Mouse (Mus musculus): ENCODE measurements around the gene Zfp964. TPM values are rescaled to one million over a fixed set of nuclear protein-coding genes. Genes with fewer than 3 reads are reported as not detected.

The Zfp964 gene
- polyA plus RNA-seq, 1 experiment from 2014 or later = 1.8 TPM

Other genes starting within 250 kb of the Zfp964 start
- gene Gm9495, start 200.9 kb upstream of the Zfp964 start, polyA plus RNA-seq (2015; fragmentation: Nextera tagmentation; extraction: Ambion mirVana) = not detected in 2 replicates
- gene Gm7697, start 131.5 kb upstream of the Zfp964 start, polyA plus RNA-seq (2015; fragmentation: Nextera tagmentation; extraction: Ambion mirVana) = not detected in 2 replicates
- gene Zfp868, start 28.9 kb upstream of the Zfp964 start, polyA plus RNA-seq (2015; fragmentation: Nextera tagmentation; extraction: Ambion mirVana) = 22.0 and 24.2 TPM in 2 replicates
- gene Zfp869, start 56.2 kb downstream of the Zfp964 start, polyA plus RNA-seq (2015; fragmentation: Nextera tagmentation; extraction: Ambion mirVana) = 30.3 and 30.9 TPM in 2 replicates
- gene Zfp963, start 95.5 kb downstream of the Zfp964 start, polyA plus RNA-seq (2015; fragmentation: Nextera tagmentation; extraction: Ambion mirVana) = 7.0 and 7.2 TPM in 2 replicates
- 0.66 TPM in 1 of 2 replicates, not detected in the other for gene Gm20422, start 120.4 kb downstream of the Zfp964 start, polyA plus RNA-seq (2015; fragmentation: Nextera tagmentation; extraction: Ambion mirVana)
- 48.7 and 50.0 TPM in 2 replicates for gene Atp13a1, start 136.7 kb downstream of the Zfp964 start, polyA plus RNA-seq (2015; fragmentation: Nextera tagmentation; extraction: Ambion mirVana)
- gene Zfp866, start 136.7 kb downstream of the Zfp964 start, polyA plus RNA-seq (2015; fragmentation: Nextera tagmentation; extraction: Ambion mirVana) = 27.3 and 28.9 TPM in 2 replicates
- gene Gmip, start 154.2 kb downstream of the Zfp964 start, polyA plus RNA-seq (2015; fragmentation: Nextera tagmentation; extraction: Ambion mirVana) = 10.4 and 10.8 TPM in 2 replicates
- gene Lpar2, start 167.9 kb downstream of the Zfp964 start, polyA plus RNA-seq (2015; fragmentation: Nextera tagmentation; extraction: Ambion mirVana) = 0.36 and 0.45 TPM in 2 replicates
- gene Pbx4, start 178.0 kb downstream of the Zfp964 start, polyA plus RNA-seq (2015; fragmentation: Nextera tagmentation; extraction: Ambion mirVana) = 4.3 and 4.7 TPM in 2 replicates
- gene Cilp2, start 233.2 kb downstream of the Zfp964 start, polyA plus RNA-seq (2015; fragmentation: Nextera tagmentation; extraction: Ambion mirVana) = 2.9 and 3.7 TPM in 2 replicates
- gene Tssk6, start 247.7 kb downstream of the Zfp964 start, polyA plus RNA-seq (2015; fragmentation: Nextera tagmentation; extraction: Ambion mirVana) = 3.2 and 4.2 TPM in 2 replicates
- gene Ndufa13, start 248.1 kb downstream of the Zfp964 start, polyA plus RNA-seq (2015; fragmentation: Nextera tagmentation; extraction: Ambion mirVana) = 168 and 176 TPM in 2 replicates
- 3.7 and 6.4 TPM in 2 replicates for gene Yjefn3, start 248.2 kb downstream of the Zfp964 start, polyA plus RNA-seq (2015; fragmentation: Nextera tagmentation; extraction: Ambion mirVana)